Mouse (Mus musculus): ENCODE measurements at regions not wholly inside any gene's neighbourhood (a gene's known extent, or its start where the extent isn't known, plus 50 kb on each side); places are given as distances from the start of the nearest gene placed in this dataset.
"Not testable (repeated sequence)": the region's sequence is repeated elsewhere in the genome, so short reads cannot be mapped to it uniquely, and the experiment has no call there.

GRCm38 (mm10) chr17:27318969-27319695 is 114.9 kb upstream of the Lemd2 start:
- DNase-seq, result no peak

DNA sequence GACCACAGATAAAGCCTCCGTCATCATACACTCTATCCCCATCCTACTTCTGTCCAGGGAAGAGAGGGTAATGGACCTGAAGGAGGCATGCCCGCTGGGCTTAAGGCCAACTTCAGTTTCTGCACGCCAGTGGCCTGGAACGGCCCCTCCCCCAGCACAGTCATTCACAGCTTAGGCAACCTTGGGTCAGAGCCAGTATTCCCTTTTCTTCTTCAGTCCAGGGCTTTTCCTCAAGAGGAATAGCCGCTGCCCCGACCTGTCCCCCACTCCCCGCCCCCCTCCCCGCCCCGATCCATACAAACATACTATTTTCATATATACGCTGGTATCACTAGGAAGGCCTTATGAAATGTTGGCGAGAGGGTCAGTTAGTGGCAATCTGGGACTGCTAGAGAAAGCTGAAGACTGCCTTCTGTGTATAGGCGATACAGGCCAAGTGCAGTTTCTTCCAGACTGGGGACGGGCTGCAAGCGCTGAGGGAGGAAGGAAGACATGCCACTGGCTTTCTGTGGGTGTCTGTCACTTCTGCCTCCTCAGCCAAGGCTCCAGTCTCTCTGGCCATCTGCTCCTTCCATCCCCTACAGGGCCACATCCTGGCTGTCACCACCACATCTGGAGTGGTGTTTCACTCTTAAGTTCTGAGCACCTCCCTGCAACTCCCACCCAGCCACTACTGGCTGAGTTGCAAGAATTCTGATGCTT is 113.5 kb upstream of the Lemd2 start:
- DNase-seq, result peak; percentile 94

GRCm38 (mm10) chr17:27316711-27317575 is 112.7 kb upstream of the Lemd2 start:
- peak; percentile 76 for DNase-seq

GRCm38 (mm10) chr17:27315947-27316628 is 111.8 kb upstream of the Lemd2 start:
- no peak for DNase-seq

DNA sequence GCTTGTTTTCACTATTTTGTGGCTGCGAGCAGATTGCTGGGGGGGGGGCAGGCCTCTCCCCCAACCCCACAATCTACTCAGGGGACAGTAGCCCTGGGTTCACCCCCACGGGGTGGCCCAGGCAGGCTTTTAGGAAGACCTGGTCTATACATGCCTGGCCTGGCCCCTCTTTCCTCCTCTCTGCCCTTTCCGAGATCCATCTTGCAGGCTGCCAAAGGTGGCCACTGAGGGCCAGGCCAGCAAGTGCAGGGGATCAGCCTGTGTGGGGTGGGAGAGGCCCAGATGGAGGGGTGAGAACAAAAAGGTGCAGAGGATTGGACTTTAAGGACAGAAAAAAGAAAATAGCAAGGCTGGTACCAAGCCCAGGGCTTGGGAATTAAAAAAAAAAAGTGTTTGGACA is 111.2 kb upstream of the Lemd2 start:
- no peak for DNase-seq

GRCm38 (mm10) chr17:27314821-27315392 is 110.6 kb upstream of the Lemd2 start:
- DNase-seq, result no peak

- no peak for DNase-seq
Measured at GRCm38 (mm10) chr17:27308933-27309332, 104.7 kb upstream of the Lemd2 start.

- no peak for DNase-seq
Measured at GRCm38 (mm10) chr17:27304842-27305241, 100.6 kb upstream of the Lemd2 start.

DNA sequence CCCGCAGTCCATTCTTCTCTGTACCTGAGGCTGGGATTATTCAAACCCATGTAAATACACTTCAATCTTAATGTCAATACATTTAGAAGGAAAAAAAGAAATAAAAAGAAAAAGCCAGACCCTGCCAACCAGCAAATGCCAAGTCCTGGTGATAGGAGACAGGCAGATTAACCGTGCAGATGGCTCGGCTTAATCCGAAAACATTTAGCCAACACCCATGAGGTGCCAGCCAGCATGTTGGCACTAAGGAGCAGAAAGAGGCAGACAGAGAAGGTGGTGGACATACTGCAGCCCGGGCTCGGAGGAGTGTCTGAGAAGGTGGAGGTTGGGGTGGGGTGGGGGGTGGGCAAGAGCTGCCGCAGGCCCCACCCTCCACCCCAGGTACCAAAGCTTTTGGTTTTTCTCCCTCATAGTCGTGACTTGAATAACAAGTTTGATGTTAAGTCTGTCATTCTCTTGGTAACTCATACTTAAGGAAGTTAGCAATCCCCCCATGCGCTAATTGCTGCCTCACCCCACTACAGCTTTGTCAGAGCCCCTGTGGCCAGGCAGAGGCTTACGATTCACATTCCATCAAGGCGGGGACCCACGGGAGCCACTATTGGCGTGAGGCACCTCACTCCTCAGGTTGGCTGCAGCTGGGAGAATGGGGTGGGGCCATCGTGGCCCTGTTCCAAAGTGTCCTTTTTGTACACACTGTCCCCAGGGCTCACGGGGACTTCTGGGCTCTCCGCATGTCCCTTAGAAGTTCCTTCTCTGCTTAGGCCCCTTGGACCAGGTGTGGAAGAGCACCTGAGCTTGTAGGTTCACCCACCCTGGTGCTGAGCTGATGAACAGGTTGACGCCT is 99.6 kb upstream of the Lemd2 start:
- no peak for DNase-seq

DNA sequence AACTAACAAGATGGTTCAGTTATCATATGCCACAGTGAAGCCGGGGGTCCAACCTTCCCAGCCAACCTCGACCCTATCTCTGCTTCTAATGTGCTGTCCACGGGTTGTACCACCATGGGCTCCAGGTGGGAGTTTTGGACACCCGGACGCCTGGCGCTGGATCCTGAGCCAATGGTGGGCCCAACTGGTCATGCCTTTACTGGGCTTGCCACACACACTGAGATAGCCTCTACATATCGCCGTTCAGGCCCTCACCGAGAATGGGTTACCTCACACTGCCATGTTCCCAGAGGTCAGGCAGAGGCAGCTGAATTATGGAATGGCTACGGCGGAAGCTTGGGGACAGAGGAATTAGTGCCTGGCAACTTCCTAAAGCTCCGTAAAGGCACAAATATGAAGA is 98.8 kb upstream of the Lemd2 start:
- no peak for DNase-seq

- peak; percentile 46 for DNase-seq
Measured at GRCm38 (mm10) chr17:27301376-27301775, 97.1 kb upstream of the Lemd2 start.

- DNase-seq, result no peak
Measured at GRCm38 (mm10) chr17:27299297-27299696, 95.0 kb upstream of the Lemd2 start.

DNA sequence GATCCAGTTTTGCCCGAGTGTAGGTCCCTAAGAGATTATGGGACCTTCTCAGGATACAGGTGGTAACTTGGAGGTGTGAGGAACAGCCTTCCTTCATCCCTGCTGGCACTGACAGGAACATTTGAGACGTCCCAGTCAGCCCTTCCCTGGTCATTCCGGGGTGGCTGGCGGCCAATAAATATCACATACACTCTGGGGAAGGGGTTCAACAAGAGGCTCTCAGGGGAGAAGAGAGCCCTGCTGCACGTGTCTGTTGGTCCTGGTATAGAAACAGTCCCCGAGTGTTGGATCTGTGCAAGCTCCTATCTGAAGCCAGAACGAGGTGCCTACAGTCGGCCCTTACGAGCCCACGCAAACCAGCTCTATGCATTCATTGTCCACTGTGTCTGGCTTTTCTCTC is 94.1 kb upstream of the Lemd2 start:
- DNase-seq, result no peak

GRCm38 (mm10) chr17:27296156-27296555 is 91.9 kb upstream of the Lemd2 start:
- DNase-seq, result no peak

- no peak for DNase-seq
Measured at GRCm38 (mm10) chr17:27294208-27294604, 89.9 kb upstream of the Lemd2 start.

DNA sequence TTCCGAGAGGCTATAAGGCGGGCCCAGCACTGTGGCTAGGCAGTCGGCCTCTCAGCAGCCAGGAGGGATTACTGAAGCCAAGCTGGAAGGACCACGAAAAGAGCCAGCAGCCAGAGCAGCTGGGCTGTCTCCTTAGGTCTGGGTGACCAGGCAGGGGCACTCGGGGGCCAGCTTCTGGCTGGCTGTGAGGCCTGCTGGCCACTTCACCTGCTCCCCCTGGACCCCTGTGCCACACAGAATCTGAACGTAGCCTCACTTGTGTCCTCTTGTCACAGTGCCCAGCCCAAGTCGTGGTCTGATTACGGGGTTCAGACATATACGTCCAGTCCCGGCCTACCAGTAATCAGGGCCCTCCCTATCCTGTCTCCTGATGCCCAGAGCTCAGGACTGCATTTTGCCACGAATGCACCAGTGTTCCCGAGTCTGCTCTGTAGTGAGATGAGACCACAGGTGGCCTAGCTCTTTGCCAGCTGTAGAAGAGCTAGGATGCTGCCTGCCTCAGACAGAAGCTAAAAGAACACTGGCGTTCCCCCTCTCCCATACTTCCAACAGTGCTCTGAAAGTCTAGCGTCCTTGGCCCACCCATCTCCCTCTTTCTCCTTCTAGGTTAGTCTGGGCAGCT is 89.4 kb upstream of the Lemd2 start:
- no peak for DNase-seq

DNA sequence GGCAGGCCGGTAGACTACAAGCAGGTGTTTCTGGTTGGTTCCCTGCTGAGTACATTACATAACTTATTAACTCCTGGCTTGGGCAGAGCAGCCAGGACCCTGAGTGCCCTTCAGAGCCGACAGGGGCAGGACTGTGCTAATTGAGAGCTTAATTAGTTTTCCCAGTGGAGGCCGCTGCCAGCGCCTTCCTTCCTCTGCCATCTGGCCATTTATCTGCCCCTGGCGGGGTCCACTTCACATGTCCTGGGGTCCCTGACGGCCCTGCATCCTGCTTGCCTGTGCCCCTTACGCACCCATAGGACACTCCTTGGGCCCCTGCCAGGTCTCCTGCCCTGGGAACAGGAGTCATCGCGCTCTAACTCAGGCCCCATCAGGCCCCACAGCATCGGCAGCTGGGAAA is 87.4 kb upstream of the Lemd2 start:
- DNase-seq, result no peak

- DNase-seq, result no peak
Measured at GRCm38 (mm10) chr17:27291176-27291575, 86.9 kb upstream of the Lemd2 start.

DNA sequence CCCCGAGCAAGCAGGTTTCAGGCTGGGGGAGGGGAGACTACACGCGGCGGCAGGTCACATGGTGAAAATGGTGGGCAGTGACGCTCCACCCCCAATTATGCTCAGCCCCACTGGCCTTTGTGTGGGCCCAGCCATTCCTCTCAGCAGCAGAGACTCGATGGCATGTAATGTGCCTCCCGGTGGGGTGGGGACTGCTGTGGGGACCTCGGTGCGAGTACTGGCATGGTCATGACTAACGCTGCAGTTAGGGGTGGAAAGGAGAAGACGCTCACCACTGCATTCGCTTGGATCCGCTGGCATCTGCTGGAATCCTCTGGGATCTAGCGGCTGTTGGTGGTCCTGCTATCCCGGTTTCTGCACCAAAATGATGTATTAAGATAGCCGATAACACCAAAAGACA is 86.0 kb upstream of the Lemd2 start:
- no peak for DNase-seq

- not testable (repeated sequence) for DNase-seq
Measured at GRCm38 (mm10) chr17:27289804-27290203, 85.5 kb upstream of the Lemd2 start.

GRCm38 (mm10) chr17:27287986-27288385 is 83.7 kb upstream of the Lemd2 start:
- DNase-seq, result not testable (repeated sequence)

All from adrenal gland, postnatal 10 days (tissue).